Mouse (Mus musculus) ES-Bruce4 (cell line): ENCODE measurements around the gene Rims4. TPM values are rescaled to one million over a fixed set of nuclear protein-coding genes. Genes with fewer than 3 reads are reported as not detected.

Source experiments
- H3K27ac ChIP-seq: 2 replicates; pipeline ENCODE4 v1.5.1; 2012; ENCODE audit warnings: low read length, inconsistent platforms; ENCODE audit not compliant: insufficient read depth
- H3K27me3 ChIP-seq: 2 replicates; pipeline ENCODE4 v1.6.1; 2012; ENCODE audit warnings: mild to moderate bottlenecking, low read length, inconsistent platforms; ENCODE audit not compliant: control insufficient read depth, poor library complexity, insufficient read depth, severe bottlenecking
- H3K36me3 ChIP-seq: 2 replicates; pipeline ENCODE4 v1.6.1; 2012; ENCODE audit warnings: inconsistent platforms, mild to moderate bottlenecking, low read length, moderate library complexity; ENCODE audit not compliant: control insufficient read depth, poor library complexity, insufficient read depth, severe bottlenecking
- H3K4me1 ChIP-seq: one replicate; pipeline ENCODE4 v1.8.1; 2011; ENCODE audit warnings: low read length; ENCODE audit not compliant: control insufficient read depth, insufficient read depth
- H3K4me3 ChIP-seq: 2 replicates; pipeline ENCODE4 v1.5.1; 2011; ENCODE audit warnings: low read depth, mild to moderate bottlenecking, low read length
- H3K9ac ChIP-seq: 2 replicates; pipeline ENCODE4 v1.6.1; 2012; ENCODE audit warnings: low read depth, mild to moderate bottlenecking, inconsistent platforms; ENCODE audit not compliant: poor library complexity, severe bottlenecking
- H3K9me3 ChIP-seq: replicated peaks from 2 replicates; pipeline ENCODE4 v1.6.1; 2012; ENCODE audit warnings: mild to moderate bottlenecking, low read length, inconsistent platforms; ENCODE audit not compliant: control insufficient read depth, poor library complexity, insufficient read depth, severe bottlenecking
- CTCF ChIP-seq: IDR thresholded peaks from one replicate; pipeline ENCODE4 v1.8.1; 2011; ENCODE audit warnings: low read depth, low read length
- EP300 ChIP-seq: IDR thresholded peaks from 2 replicates; pipeline ENCODE4 v1.6.1; 2011; ENCODE audit warnings: low read depth, low read length; ENCODE audit not compliant: insufficient read depth
- POLR2A ChIP-seq: IDR thresholded peaks from one replicate; pipeline ENCODE4 v1.8.1; 2011; ENCODE audit warnings: low read length; ENCODE audit not compliant: insufficient read depth
- polyA plus RNA-seq: library from polyadenylated mRNA; stranded (reverse); fragments of >200 nt; gene quantifications from 2 replicates; pipeline ENCODE4 v1.2.4, GENCODE M21; 2011; ENCODE audit warnings: low read depth; ENCODE audit not compliant: missing spikeins, insufficient read depth, insufficient read length

Gene Rims4
- polyA plus RNA-seq, 1 experiment: 0.88 TPM

GRCm38 (mm10) chr2:163947976-163948375, 29.5 kb upstream of the Rims4 start:
- no peaks in the 10 kb centered on the region for H3K36me3 ChIP-seq
- no peak overlapping the region for H3K27ac ChIP-seq
- no peaks in the 10 kb centered on the region for H3K9me3 ChIP-seq
- no peak overlapping the region for H3K9ac ChIP-seq
- H3K4me3 ChIP-seq: no peak overlapping the region
- no peaks in the 10 kb centered on the region; the same call in 1 of the 2 replicates for H3K27me3 ChIP-seq
- H3K4me1 ChIP-seq: no peaks in the 10 kb centered on the region
- TF ChIP-seq EP300 (no peak), CTCF (no peak)

GRCm38 (mm10) chr2:163946221-163946620, 27.7 kb upstream of the Rims4 start:
- no peaks in the 10 kb centered on the region for H3K9me3 ChIP-seq
- H3K4me1 ChIP-seq: no peaks in the 10 kb centered on the region
- H3K27me3 ChIP-seq: no peaks in the 10 kb centered on the region; the same call in 1 of the 2 replicates
- H3K4me3 ChIP-seq: no peak overlapping the region
- H3K27ac ChIP-seq: no peak overlapping the region
- H3K9ac ChIP-seq: no peak overlapping the region
- no peaks in the 10 kb centered on the region for H3K36me3 ChIP-seq
- no peak for TF ChIP-seq EP300
- TF ChIP-seq POLR2A: no peak
- TF ChIP-seq CTCF: no peak

- Histone ChIP-seq H3K4me1 (no peaks in the 10 kb centered on the region), H3K36me3 (no peaks in the 10 kb centered on the region), H3K9ac (no peak overlapping the region), H3K9me3 (no peaks in the 10 kb centered on the region), H3K27ac (no peak overlapping the region), H3K4me3 (no peak overlapping the region), H3K27me3 (no peaks in the 10 kb centered on the region; the same call in 1 of the 2 replicates)
- TF ChIP-seq POLR2A (no peak), EP300 (no peak), CTCF (no peak)
These were observed 26.0 kb upstream of the Rims4 start for GRCm38 (mm10) chr2:163944511-163944910.

GRCm38 (mm10) chr2:163943056-163943455, 24.6 kb upstream of the Rims4 start:
- Histone ChIP-seq H3K9me3 (no peaks in the 10 kb centered on the region), H3K4me1 (no peaks in the 10 kb centered on the region), H3K9ac (no peak overlapping the region), H3K4me3 (no peak overlapping the region), H3K36me3 (no peaks in the 10 kb centered on the region), H3K27ac (no peak overlapping the region), H3K27me3 (no peaks in the 10 kb centered on the region; the same call in 1 of the 2 replicates)
- no peak for TF ChIP-seq POLR2A
- no peak for TF ChIP-seq CTCF
- TF ChIP-seq EP300: no peak

GRCm38 (mm10) chr2:163939522-163939921, 21.0 kb upstream of the Rims4 start:
- Histone ChIP-seq H3K36me3 (no peaks in the 10 kb centered on the region), H3K4me1 (no peaks in the 10 kb centered on the region), H3K9me3 (no peaks in the 10 kb centered on the region), H3K4me3 (no peak overlapping the region), H3K27me3 (no peaks in the 10 kb centered on the region), H3K27ac (no peak overlapping the region), H3K9ac (no peak overlapping the region)
- TF ChIP-seq CTCF (no peak), EP300 (no peak), POLR2A (no peak)

GRCm38 (mm10) chr2:163932151-163932550, 13.7 kb upstream of the Rims4 start:
- no peak for TF ChIP-seq POLR2A
- H3K36me3 ChIP-seq: no peaks in the 10 kb centered on the region
- no peak overlapping the region for H3K4me3 ChIP-seq
- H3K4me1 ChIP-seq: no peaks in the 10 kb centered on the region
- H3K9me3 ChIP-seq: no peaks in the 10 kb centered on the region
- no peak overlapping the region for H3K9ac ChIP-seq
- H3K27ac ChIP-seq: no peak overlapping the region
- H3K27me3 ChIP-seq: no peaks in the 10 kb centered on the region
